Mouse (Mus musculus) embryonic facial prominence, embryonic 15.5 days (tissue): ENCODE measurements around the gene Pheta2. TPM values are rescaled to one million over a fixed set of nuclear protein-coding genes. Genes with fewer than 3 reads are reported as not detected.

Experiments used
- ATAC-seq: fragments of 200-750 bp; cut with Nextera tagmentation; 2 replicates; pipeline ENCODE4 v1.8.0; 2017; ENCODE audit warnings: low read depth, moderate TSS enrichment; ENCODE audit not compliant: insufficient number of reproducible peaks, low FRiP score, low TSS enrichment
- H3K27ac ChIP-seq: fragments of 300-500 bp; sonication (generic); replicated peaks from 2 replicates; pipeline ENCODE4 v1.5.1; 2015; ENCODE audit warnings: mild to moderate bottlenecking, inconsistent platforms
- H3K27me3 ChIP-seq: fragments of 300-500 bp; sonication (generic); 2 replicates; pipeline ENCODE4 v1.6.1; 2015; ENCODE audit warnings: inconsistent platforms
- H3K36me3 ChIP-seq: fragments of 300-500 bp; sonication (generic); 2 replicates; pipeline ENCODE4 v1.6.1; 2015; ENCODE audit warnings: mild to moderate bottlenecking, inconsistent platforms
- H3K4me1 ChIP-seq: fragments of 300-500 bp; sonication (generic); 2 replicates; pipeline ENCODE4 v1.6.1; 2015; ENCODE audit warnings: inconsistent platforms
- H3K4me2 ChIP-seq: fragments of 300-500 bp; sonication (generic); replicated peaks from 2 replicates; pipeline ENCODE4 v1.6.1; 2015; ENCODE audit warnings: mild to moderate bottlenecking, inconsistent platforms
- H3K4me3 ChIP-seq: fragments of 300-500 bp; sonication (generic); replicated peaks from 2 replicates; pipeline ENCODE4 v1.5.1; 2015; ENCODE audit warnings: mild to moderate bottlenecking, inconsistent platforms
- H3K9ac ChIP-seq: fragments of 300-500 bp; sonication (generic); 2 replicates; pipeline ENCODE4 v1.6.1; 2015; ENCODE audit warnings: inconsistent platforms
- H3K9me3 ChIP-seq: fragments of 300-500 bp; sonication (generic); replicated peaks from 2 replicates; pipeline ENCODE4 v1.6.1; 2016; ENCODE audit warnings: inconsistent platforms
- WGBS: fragments of 180-500 bp; shearing (Covaris S2); methylation state at CpG from one replicate; pipeline ENCODE4 v1.1.7; 2015; 5-methylcytosine and 5-hydroxymethylcytosine counted together
- polyA plus RNA-seq: library from polyadenylated mRNA; unstranded; fragments of >200 nt; fragmentation: Nextera tagmentation; extraction: Ambion mirVana; gene quantifications from 2 replicates; pipeline ENCODE4 v1.2.1, GENCODE M21; 2015

Pheta2 gene
- polyA plus RNA-seq, 1 experiment from 2014 or later: 23.8 TPM

GRCm38 (mm10) chr15:82372991-82373390, 34.2 kb downstream of the Pheta2 start:
- Histone ChIP-seq H3K36me3 (no peaks in the 10 kb centered on the region), H3K9me3 (no peaks in the 10 kb centered on the region), H3K4me3 (no peak overlapping the region)

DNA sequence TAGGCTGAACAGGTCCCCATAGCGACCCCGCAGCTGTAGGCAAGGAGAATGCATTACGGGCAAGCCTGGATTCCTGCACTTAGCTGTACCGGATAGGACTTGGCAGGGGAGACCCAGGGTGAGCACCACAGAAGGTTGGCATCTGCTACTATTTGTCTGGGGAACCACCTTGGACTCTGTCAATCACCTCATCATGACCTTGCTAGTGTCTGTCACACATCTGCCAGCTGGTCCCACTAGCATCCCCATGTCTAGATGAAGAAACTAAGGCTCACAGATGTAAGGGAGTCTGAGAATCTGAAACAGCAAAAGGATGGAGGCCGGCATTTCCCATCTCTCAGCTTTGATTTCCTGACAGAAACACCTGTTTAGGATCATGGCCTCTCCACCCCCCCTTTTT, 35.7 kb downstream of the Pheta2 start:
- ATAC-seq: no peak
- no peaks in the 10 kb centered on the region for H3K36me3 ChIP-seq
- 74% methylated on average over 5 of the region's 5 CpGs for WGBS

More at GRCm38 (mm10) chr15:82372991-82373390, 34.2 kb downstream of the Pheta2 start:
- no peak overlapping the region for H3K9ac ChIP-seq
- ATAC-seq: no peak
- peaks cover 10% of the 10 kb centered on the region for H3K4me1 ChIP-seq
- H3K27ac ChIP-seq: no peak overlapping the region
- H3K27me3 ChIP-seq: no peaks in the 10 kb centered on the region
- WGBS: 90% methylated on average over 5 of the region's 5 CpGs
- H3K4me2 ChIP-seq: no peak overlapping the region

DNA sequence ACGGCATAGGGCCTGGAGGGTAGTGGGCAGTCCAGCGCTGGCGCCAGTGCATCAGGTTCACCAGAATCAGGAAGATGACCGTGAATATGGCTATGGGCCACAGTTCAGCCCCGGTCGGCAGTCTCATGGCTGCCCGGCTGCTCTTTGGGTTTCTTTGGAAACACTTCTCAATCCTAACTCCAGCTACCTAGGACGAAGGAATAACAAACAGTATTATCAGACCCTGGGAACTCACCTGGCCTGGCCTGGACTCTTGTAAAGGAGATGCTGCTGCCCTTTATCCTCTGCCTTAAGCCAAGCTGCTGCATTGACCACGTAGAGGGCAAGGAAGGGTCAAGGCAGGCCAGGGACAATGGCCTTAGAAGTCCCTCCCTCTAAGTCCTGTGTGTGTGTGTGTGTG, 37.1 kb downstream of the Pheta2 start:
- H3K36me3 ChIP-seq: no peaks in the 10 kb centered on the region
- H3K9me3 ChIP-seq: no peaks in the 10 kb centered on the region
- no peak overlapping the region for H3K4me2 ChIP-seq
- H3K4me3 ChIP-seq: no peak overlapping the region
- peaks cover 28% of the 10 kb centered on the region for H3K4me1 ChIP-seq
- no peak for ATAC-seq
- no peak overlapping the region for H3K9ac ChIP-seq
- H3K27me3 ChIP-seq: no peaks in the 10 kb centered on the region
- H3K27ac ChIP-seq: no peak overlapping the region
- 85% methylated on average over 9 of the region's 9 CpGs for WGBS

More for the DNA sequence above, 35.7 kb downstream of the Pheta2 start:
- Histone ChIP-seq H3K27me3 (no peaks in the 10 kb centered on the region), H3K4me1 (peaks cover 18% of the 10 kb centered on the region), H3K9me3 (no peaks in the 10 kb centered on the region), H3K4me2 (no peak overlapping the region), H3K27ac (no peak overlapping the region), H3K9ac (no peak overlapping the region), H3K4me3 (no peak overlapping the region)

DNA sequence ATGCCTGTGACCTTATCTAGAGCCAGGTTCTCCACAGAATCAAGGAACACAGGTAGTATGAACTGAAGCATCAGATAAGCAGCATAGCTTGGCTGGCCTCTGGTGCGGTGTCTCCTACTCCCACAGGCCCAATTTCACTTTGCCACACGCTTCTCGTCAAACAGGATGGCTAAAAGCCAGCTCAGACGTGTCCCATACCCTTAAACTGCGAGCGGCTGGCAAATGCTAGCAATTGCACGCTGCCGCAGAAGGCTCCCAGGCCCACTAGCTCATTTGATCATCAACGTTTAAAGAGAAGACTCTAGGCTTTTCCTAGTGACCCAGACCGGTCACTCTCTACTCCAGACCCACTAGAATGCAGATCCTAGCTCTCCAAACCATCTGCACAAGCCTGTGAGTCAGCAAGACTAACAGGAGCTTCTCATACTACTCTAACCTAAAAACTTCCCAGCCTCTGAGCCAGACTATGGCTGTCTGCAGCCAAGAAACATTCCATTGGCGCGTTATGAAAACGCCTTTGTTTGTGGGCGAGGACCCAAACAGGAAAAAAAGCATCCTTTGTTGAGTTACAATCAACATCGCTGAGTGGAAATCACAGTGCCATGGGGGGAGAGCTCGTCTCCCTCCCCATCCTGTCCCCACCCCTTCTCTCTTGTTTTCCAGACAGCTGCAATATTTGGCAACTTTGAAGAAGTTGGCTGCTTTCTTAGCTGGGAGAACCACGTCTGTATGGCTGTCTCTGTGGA, 37.8 kb downstream of the Pheta2 start:
- Histone ChIP-seq H3K27ac (peak overlapping the region; percentile 71; the same call in 1 of the 2 replicates), H3K9me3 (no peaks in the 10 kb centered on the region), H3K9ac (no peak overlapping the region), H3K27me3 (no peaks in the 10 kb centered on the region), H3K4me1 (peaks cover 32% of the 10 kb centered on the region), H3K4me2 (no peak overlapping the region), H3K4me3 (no peak overlapping the region), H3K36me3 (no peaks in the 10 kb centered on the region)
- WGBS: 48% methylated on average over 17 of the region's 17 CpGs
- ATAC-seq: 0 out of 2 replicates have a peak, but pooled peaks have one; percentile 10

DNA sequence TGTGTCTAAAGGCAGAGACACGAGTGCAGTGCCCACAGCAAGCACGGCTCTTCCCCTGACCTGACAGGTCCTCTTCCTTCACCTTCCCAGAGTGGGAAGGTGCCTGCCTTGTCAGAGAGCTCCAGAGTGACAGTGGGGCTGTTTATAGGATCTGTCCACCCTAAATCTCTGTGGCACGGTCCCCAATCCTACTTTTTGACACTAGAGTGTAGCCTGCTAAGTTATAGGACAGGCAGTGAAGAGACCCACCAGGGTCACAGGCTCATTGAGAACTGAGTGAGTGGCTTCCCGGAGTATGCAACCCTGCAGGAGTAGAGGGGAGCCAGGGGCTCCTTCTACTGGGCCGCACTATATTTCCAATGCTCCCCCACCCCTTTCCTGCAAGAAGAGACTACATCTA, 39.0 kb downstream of the Pheta2 start:
- ATAC-seq: no peak
- Histone ChIP-seq H3K36me3 (no peaks in the 10 kb centered on the region), H3K4me2 (no peak overlapping the region), H3K4me1 (peaks cover 32% of the 10 kb centered on the region), H3K27ac (no peak overlapping the region), H3K27me3 (no peaks in the 10 kb centered on the region), H3K9me3 (no peaks in the 10 kb centered on the region), H3K4me3 (no peak overlapping the region), H3K9ac (no peak overlapping the region)
- WGBS: 79% methylated on average over 5 of the region's 5 CpGs

- H3K27me3 ChIP-seq: no peaks in the 10 kb centered on the region
- H3K9me3 ChIP-seq: no peaks in the 10 kb centered on the region
- no peak overlapping the region for H3K9ac ChIP-seq
- 38% methylated on average over 15 of the region's 15 CpGs for WGBS
- no peak for ATAC-seq
- peaks cover 32% of the 10 kb centered on the region for H3K4me1 ChIP-seq
- H3K4me2 ChIP-seq: peak overlapping the region; percentile 80; the same call in 1 of the 2 replicates
- no peaks in the 10 kb centered on the region for H3K36me3 ChIP-seq
- no peak overlapping the region for H3K4me3 ChIP-seq
- 0 out of 2 replicates have a peak overlapping the region, but pooled peaks have one; percentile 39 for H3K27ac ChIP-seq
Measured at GRCm38 (mm10) chr15:82378261-82379180, 39.8 kb downstream of the Pheta2 start.

DNA sequence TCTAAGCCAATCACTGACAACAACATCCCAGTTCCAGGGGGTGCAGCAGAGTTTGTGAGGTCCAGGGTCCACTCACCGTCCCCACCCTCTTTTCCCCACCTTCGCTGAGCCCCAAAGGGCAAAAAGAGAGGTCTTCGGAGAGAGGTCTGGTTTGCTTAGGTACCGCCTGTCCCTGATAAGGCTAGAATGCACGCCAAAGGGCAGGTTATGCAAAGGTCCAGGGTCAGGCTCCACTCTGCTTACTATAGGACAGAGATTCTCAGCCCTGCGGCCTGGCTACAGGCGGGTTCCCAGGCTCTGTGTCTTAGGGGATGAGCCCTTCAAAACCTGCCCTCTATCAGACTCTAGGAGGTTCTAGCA, 40.7 kb downstream of the Pheta2 start:
- no peaks in the 10 kb centered on the region for H3K27me3 ChIP-seq
- ATAC-seq: no peak
- peak overlapping the region; percentile 80 for H3K4me2 ChIP-seq

DNA sequence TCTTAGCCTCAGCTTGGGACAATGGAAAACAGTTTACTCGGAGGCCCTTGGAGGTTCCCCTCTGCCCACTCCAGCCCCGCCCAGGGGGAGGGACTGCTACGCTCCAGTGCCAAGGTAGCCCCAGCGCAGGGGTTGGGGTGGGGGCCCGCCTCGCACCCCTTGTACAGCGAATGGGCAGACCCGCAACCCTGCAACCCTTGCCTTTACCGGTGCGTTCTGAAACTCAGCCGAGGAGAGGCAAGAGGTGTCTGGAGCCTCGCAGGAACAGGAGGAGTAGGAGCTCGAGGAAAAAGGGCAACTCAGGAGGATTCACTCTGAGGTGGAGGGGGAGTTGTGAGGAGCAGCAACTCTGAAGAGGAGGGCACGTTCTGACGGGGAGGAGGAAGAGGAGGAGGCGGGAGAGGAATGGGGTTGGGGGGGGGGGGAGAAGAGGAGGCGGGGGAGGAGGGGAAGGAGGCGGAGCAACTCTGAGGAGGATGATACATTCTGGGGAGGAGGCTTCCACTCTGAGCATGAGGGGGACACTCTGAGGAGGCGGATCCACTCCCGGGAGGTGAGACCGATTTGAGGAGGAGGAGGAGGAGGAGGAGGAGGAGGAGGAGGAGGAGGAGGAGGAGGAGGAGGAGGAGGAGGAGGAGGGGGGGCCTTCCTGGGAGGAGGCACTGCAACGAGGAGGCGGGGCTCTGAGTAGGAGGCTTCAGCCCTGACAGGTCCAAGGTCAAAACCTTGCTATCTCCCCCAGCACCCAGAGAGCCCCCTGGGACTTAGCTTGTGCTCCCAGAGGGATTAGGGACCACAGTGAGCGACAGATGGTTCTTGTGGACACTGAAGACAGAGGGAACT, 41.4 kb downstream of the Pheta2 start, which contains the start of gene Cyp2d22:
TSS of gene Cyp2d22 (minus strand) at position 390 of the 843 bp plus-strand sequence.
- peak within 1 kb of the TSS; percentile 89 for H3K27ac ChIP-seq

More for the DNA sequence above, 40.7 kb downstream of the Pheta2 start:
- H3K4me3 ChIP-seq: peak overlapping the region; percentile 57
- H3K9me3 ChIP-seq: no peaks in the 10 kb centered on the region
- H3K4me1 ChIP-seq: peaks cover 32% of the 10 kb centered on the region
- H3K9ac ChIP-seq: peak overlapping the region; percentile 50
- H3K27ac ChIP-seq: peak overlapping the region; percentile 89
- H3K36me3 ChIP-seq: no peaks in the 10 kb centered on the region
- 26% methylated on average over 7 of the region's 7 CpGs for WGBS

GRCm38 (mm10) chr15:82380714-82381062, 41.9 kb downstream of the Pheta2 start:
- WGBS: 33% methylated on average over 7 of the region's 7 CpGs

More for the DNA sequence above, 41.4 kb downstream of the Pheta2 start, which contains the start of gene Cyp2d22:
- no peaks in the 10 kb centered on the region for H3K36me3 ChIP-seq
- H3K27me3 ChIP-seq: no peaks in the 10 kb centered on the region
- ATAC-seq: peak; percentile 84
- under 1% methylated on average over 19 of the region's 24 CpGs for WGBS
- H3K4me2 ChIP-seq: peak within 1 kb of the TSS; percentile 80
- no peaks in the 10 kb centered on the region for H3K9me3 ChIP-seq
- peaks cover 32% of the 10 kb centered on the region for H3K4me1 ChIP-seq
- peak within 1 kb of the TSS; percentile 50 for H3K9ac ChIP-seq
- peak within 1 kb of the TSS; percentile 57 for H3K4me3 ChIP-seq

GRCm38 (mm10) chr15:82382441-82382840, 43.7 kb downstream of the Pheta2 start:
- Histone ChIP-seq H3K27ac (no peak overlapping the region), H3K9ac (no peak overlapping the region), H3K4me2 (no peak overlapping the region), H3K27me3 (no peaks in the 10 kb centered on the region), H3K4me3 (no peak overlapping the region), H3K36me3 (no peaks in the 10 kb centered on the region), H3K4me1 (peaks cover 21% of the 10 kb centered on the region), H3K9me3 (no peaks in the 10 kb centered on the region)
- ATAC-seq: no peak
- 85% methylated on average over 2 of the region's 2 CpGs for WGBS

More at GRCm38 (mm10) chr15:82380714-82381062, 41.9 kb downstream of the Pheta2 start:
- Histone ChIP-seq H3K36me3 (no peaks in the 10 kb centered on the region), H3K4me1 (peaks cover 32% of the 10 kb centered on the region), H3K9ac (no peak overlapping the region), H3K27me3 (no peaks in the 10 kb centered on the region), H3K9me3 (no peaks in the 10 kb centered on the region), H3K27ac (no peak overlapping the region), H3K4me2 (peak overlapping the region; percentile 80), H3K4me3 (peak overlapping the region; percentile 57)
- ATAC-seq: no peak
